Mouse (Mus musculus) liver, embryonic 13.5 days (tissue): ENCODE measurements at regions not wholly inside any gene's neighbourhood (a gene's known extent, or its start where the extent isn't known, plus 50 kb on each side); places are given as distances from the start of the nearest gene placed in this dataset.

Experiments
- ATAC-seq: fragments of 200-750 bp; cut with Nextera tagmentation; 2 replicates; pipeline ENCODE4 v1.8.0; 2017; ENCODE audit warnings: low read depth, mild to moderate bottlenecking, moderate number of reproducible peaks, moderate library complexity
- DNase-seq: peaks from one replicate; pipeline ENCODE4 v3.0.0; 2022
- H3K27ac ChIP-seq: fragments of 300-500 bp; sonication (generic); 2 replicates; pipeline ENCODE4 v1.5.1; 2015; ENCODE audit warnings: moderate library complexity, mild to moderate bottlenecking, inconsistent platforms
- H3K27me3 ChIP-seq: fragments of 300-500 bp; sonication (generic); 2 replicates; pipeline ENCODE4 v1.6.1; 2015; ENCODE audit warnings: mild to moderate bottlenecking, inconsistent platforms
- H3K36me3 ChIP-seq: fragments of 300-500 bp; sonication (generic); 2 replicates; pipeline ENCODE4 v1.6.1; 2015; ENCODE audit warnings: mild to moderate bottlenecking, inconsistent platforms
- H3K4me1 ChIP-seq: fragments of 300-500 bp; sonication (generic); replicated peaks from 2 replicates; pipeline ENCODE4 v1.6.1; 2015; ENCODE audit warnings: inconsistent platforms
- H3K4me2 ChIP-seq: fragments of 300-500 bp; sonication (generic); 2 replicates; pipeline ENCODE4 v1.6.1; 2015; ENCODE audit warnings: inconsistent platforms, mild to moderate bottlenecking, moderate library complexity
- H3K4me3 ChIP-seq: fragments of 300-500 bp; sonication (generic); replicated peaks from 2 replicates; pipeline ENCODE4 v1.5.1; 2015; ENCODE audit warnings: mild to moderate bottlenecking, inconsistent platforms
- H3K9ac ChIP-seq: fragments of 300-500 bp; sonication (generic); 2 replicates; pipeline ENCODE4 v1.6.1; 2015; ENCODE audit warnings: mild to moderate bottlenecking, inconsistent platforms
- H3K9me3 ChIP-seq: fragments of 300-500 bp; sonication (generic); replicated peaks from 2 replicates; pipeline ENCODE4 v1.6.1; 2016; ENCODE audit warnings: inconsistent platforms
- WGBS: fragments of 180-500 bp; shearing (Covaris S2); methylation state at CpG from one replicate; pipeline ENCODE4 v1.1.7; 2015; ENCODE audit not compliant: insufficient replicate concordance; 5-methylcytosine and 5-hydroxymethylcytosine counted together

DNA sequence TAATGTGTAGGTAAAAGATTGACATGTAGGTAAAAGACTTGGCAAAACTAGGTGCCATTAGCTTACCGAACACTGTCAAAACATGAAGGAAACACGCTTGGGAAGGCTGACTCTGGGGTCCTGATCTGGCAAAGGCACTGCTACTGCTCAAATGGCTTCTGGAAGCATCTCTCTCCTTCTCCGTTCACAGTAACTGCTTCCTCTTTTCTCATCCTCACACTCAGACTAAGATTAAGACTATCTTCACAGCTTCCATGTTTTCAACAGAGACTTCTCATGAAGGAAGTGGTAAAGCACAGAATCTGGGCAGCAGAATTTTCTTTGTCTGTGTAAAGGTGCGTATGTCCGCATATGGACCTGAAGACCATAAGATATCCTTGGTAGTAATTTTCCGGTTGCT is 271.4 kb upstream of the Adgrl2 start:
- Histone ChIP-seq H3K4me3 (no peak overlapping the region), H3K9me3 (no peaks in the 10 kb centered on the region), H3K9ac (no peak overlapping the region), H3K36me3 (no peaks in the 10 kb centered on the region), H3K27me3 (no peaks in the 10 kb centered on the region), H3K4me2 (no peak overlapping the region), H3K27ac (no peak overlapping the region), H3K4me1 (no peaks in the 10 kb centered on the region)
- DNase-seq (no peak), ATAC-seq (no peak)
- 67% methylated on average over 6 of the region's 6 CpGs for WGBS

GRCm38 (mm10) chr3:149258826-149259225 is 268.5 kb upstream of the Adgrl2 start:
- 78% methylated on average over 6 of the region's 6 CpGs for WGBS
- no peak overlapping the region for H3K9ac ChIP-seq
- H3K36me3 ChIP-seq: no peaks in the 10 kb centered on the region
- ATAC-seq (no peak), DNase-seq (no peak)
- no peak overlapping the region for H3K4me3 ChIP-seq
- no peak overlapping the region for H3K4me2 ChIP-seq
- no peak overlapping the region for H3K27ac ChIP-seq
- no peaks in the 10 kb centered on the region for H3K9me3 ChIP-seq
- no peaks in the 10 kb centered on the region for H3K4me1 ChIP-seq
- no peaks in the 10 kb centered on the region for H3K27me3 ChIP-seq

GRCm38 (mm10) chr3:149256891-149257290 is 266.5 kb upstream of the Adgrl2 start:
- H3K27me3 ChIP-seq: no peaks in the 10 kb centered on the region
- DNase-seq (no peak), ATAC-seq (no peak)
- 68% methylated on average over 9 of the region's 9 CpGs for WGBS
- H3K4me3 ChIP-seq: no peak overlapping the region
- H3K27ac ChIP-seq: no peak overlapping the region
- no peaks in the 10 kb centered on the region for H3K4me1 ChIP-seq
- H3K4me2 ChIP-seq: no peak overlapping the region
- H3K9me3 ChIP-seq: no peaks in the 10 kb centered on the region
- no peaks in the 10 kb centered on the region for H3K36me3 ChIP-seq
- no peak overlapping the region for H3K9ac ChIP-seq

- WGBS: 74% methylated on average over 6 of the region's 6 CpGs
- H3K9me3 ChIP-seq: no peaks in the 10 kb centered on the region
- no peak overlapping the region for H3K4me2 ChIP-seq
- no peaks in the 10 kb centered on the region for H3K36me3 ChIP-seq
- no peak overlapping the region for H3K4me3 ChIP-seq
- H3K27me3 ChIP-seq: no peaks in the 10 kb centered on the region
- ATAC-seq (no peak), DNase-seq (no peak)
- H3K27ac ChIP-seq: no peak overlapping the region
- no peak overlapping the region for H3K9ac ChIP-seq
- H3K4me1 ChIP-seq: no peaks in the 10 kb centered on the region
Measured at GRCm38 (mm10) chr3:149253080-149253479, 262.7 kb upstream of the Adgrl2 start.

- no peaks in the 10 kb centered on the region for H3K9me3 ChIP-seq
- DNase-seq (no peak), ATAC-seq (no peak)
- no peaks in the 10 kb centered on the region for H3K27me3 ChIP-seq
- H3K36me3 ChIP-seq: no peaks in the 10 kb centered on the region
- WGBS: 62% methylated on average over 6 of the region's 6 CpGs
- no peaks in the 10 kb centered on the region for H3K4me1 ChIP-seq
- H3K9ac ChIP-seq: no peak overlapping the region
- H3K4me3 ChIP-seq: no peak overlapping the region
- H3K27ac ChIP-seq: no peak overlapping the region
- H3K4me2 ChIP-seq: no peak overlapping the region
Measured at GRCm38 (mm10) chr3:149252144-149252543, 261.8 kb upstream of the Adgrl2 start.

GRCm38 (mm10) chr3:149247626-149247987 is 257.3 kb upstream of the Adgrl2 start:
- Histone ChIP-seq H3K27me3 (no peaks in the 10 kb centered on the region), H3K4me2 (no peak overlapping the region), H3K4me1 (no peaks in the 10 kb centered on the region), H3K9ac (no peak overlapping the region), H3K9me3 (no peaks in the 10 kb centered on the region), H3K36me3 (no peaks in the 10 kb centered on the region), H3K4me3 (no peak overlapping the region), H3K27ac (no peak overlapping the region)
- ATAC-seq (no peak), DNase-seq (no peak)
- 58% methylated on average over 6 of the region's 6 CpGs for WGBS

DNA sequence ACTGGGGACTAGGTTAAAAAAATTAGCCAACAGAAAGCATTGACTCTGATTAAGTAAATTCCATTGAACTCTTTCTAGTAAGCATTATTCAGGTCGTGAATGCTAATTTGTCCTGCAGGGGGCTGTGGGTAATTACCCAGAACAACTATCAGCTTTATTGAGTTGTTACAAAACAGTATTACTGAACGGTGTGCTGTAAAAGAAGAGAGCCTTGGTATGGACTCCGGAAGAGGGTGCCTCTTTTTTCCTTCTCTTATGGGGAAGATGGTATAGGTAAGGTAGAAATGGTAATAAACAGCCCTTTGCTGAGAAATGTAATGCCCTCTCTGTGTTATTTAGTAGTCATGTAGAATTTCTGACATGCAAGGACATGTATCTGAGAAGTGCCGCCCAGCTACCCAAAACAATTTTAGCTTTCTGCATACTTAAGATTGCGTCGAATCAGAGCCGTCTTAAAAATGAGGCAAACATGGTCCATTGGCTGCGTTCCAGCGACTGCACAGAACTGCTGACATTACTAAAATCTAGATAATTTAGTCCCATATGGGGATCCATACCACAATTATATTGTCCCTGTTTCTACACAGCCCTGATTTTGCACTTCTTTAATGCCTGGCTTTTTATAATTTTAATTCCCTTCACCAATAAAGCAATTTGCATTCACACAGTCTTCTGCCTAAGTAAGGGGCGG is 256.7 kb upstream of the Adgrl2 start:
- no peak for ATAC-seq
- WGBS: 73% methylated on average over 10 of the region's 10 CpGs

GRCm38 (mm10) chr3:149239664-149240063 is 249.3 kb upstream of the Adgrl2 start:
- DNase-seq (no peak), ATAC-seq (no peak)

More for the DNA sequence above, 256.7 kb upstream of the Adgrl2 start:
- Histone ChIP-seq H3K9me3 (no peaks in the 10 kb centered on the region), H3K27ac (no peak overlapping the region), H3K36me3 (no peaks in the 10 kb centered on the region), H3K4me2 (no peak overlapping the region), H3K4me3 (no peak overlapping the region), H3K4me1 (no peaks in the 10 kb centered on the region), H3K27me3 (no peaks in the 10 kb centered on the region), H3K9ac (no peak overlapping the region)
- DNase-seq: no peak

GRCm38 (mm10) chr3:149238076-149238475 is 247.7 kb upstream of the Adgrl2 start:
- H3K4me3 ChIP-seq: no peak overlapping the region
- 57% methylated on average over 5 of the region's 5 CpGs for WGBS
- H3K9ac ChIP-seq: no peak overlapping the region
- H3K9me3 ChIP-seq: no peaks in the 10 kb centered on the region
- no peaks in the 10 kb centered on the region for H3K27me3 ChIP-seq
- DNase-seq: no peak
- no peak overlapping the region for H3K4me2 ChIP-seq
- no peak for ATAC-seq
- no peaks in the 10 kb centered on the region for H3K36me3 ChIP-seq
- H3K4me1 ChIP-seq: no peaks in the 10 kb centered on the region
- H3K27ac ChIP-seq: no peak overlapping the region

More at GRCm38 (mm10) chr3:149239664-149240063, 249.3 kb upstream of the Adgrl2 start:
- no peak overlapping the region for H3K4me2 ChIP-seq
- H3K4me3 ChIP-seq: no peak overlapping the region
- no peak overlapping the region for H3K27ac ChIP-seq
- H3K9me3 ChIP-seq: no peaks in the 10 kb centered on the region
- no peaks in the 10 kb centered on the region for H3K4me1 ChIP-seq
- 76% methylated on average over 3 of the region's 3 CpGs for WGBS
- H3K36me3 ChIP-seq: no peaks in the 10 kb centered on the region
- no peak overlapping the region for H3K9ac ChIP-seq
- H3K27me3 ChIP-seq: no peaks in the 10 kb centered on the region

DNA sequence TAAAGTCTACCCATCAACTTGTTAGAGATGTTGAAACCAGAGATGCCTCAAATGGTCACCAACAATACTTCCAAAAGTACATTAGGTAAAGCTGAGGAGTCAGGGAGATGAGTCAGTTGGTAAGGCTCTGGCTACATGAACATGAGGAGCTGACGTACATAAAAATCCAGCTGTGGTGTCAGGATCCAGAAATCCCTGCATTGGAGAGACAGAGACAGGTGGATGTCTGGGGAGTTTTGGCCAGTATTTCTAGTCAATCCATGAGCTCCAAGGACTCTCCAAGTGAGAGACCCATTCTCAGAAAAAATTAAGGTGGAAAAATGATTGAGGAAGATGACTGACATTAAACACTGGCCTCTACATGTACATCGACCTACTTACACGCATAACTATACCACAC is 244.8 kb upstream of the Adgrl2 start:
- H3K4me1 ChIP-seq: no peaks in the 10 kb centered on the region
- no peaks in the 10 kb centered on the region for H3K27me3 ChIP-seq
- H3K9ac ChIP-seq: no peak overlapping the region
- H3K9me3 ChIP-seq: no peaks in the 10 kb centered on the region
- no peak for ATAC-seq
- DNase-seq: no peak
- WGBS: 76% methylated on average over 3 of the region's 3 CpGs
- H3K36me3 ChIP-seq: no peaks in the 10 kb centered on the region
- H3K27ac ChIP-seq: no peak overlapping the region
- no peak overlapping the region for H3K4me3 ChIP-seq
- H3K4me2 ChIP-seq: no peak overlapping the region

DNA sequence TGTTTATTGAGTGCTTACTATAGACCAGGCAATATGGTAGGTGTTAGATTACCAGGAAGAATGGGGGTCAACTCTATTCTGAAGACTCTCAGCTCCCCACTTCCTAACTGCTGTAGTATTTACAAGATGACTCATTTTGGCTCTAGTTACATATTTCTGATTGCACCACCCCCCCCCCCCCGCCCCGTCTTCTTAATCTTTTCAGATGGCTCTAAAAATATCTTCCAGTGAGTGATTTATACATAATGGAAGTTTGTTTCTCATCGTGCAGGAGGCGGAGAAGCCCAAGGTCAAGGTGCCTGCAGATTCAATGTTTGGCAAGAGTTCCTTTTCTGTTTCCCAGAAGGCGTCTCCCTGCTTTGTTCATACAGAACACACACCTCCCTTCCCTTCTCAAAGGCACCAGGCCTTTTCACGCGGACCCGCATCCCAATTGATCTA is 243.4 kb upstream of the Adgrl2 start:
- WGBS: 66% methylated on average over 8 of the region's 8 CpGs

DNA sequence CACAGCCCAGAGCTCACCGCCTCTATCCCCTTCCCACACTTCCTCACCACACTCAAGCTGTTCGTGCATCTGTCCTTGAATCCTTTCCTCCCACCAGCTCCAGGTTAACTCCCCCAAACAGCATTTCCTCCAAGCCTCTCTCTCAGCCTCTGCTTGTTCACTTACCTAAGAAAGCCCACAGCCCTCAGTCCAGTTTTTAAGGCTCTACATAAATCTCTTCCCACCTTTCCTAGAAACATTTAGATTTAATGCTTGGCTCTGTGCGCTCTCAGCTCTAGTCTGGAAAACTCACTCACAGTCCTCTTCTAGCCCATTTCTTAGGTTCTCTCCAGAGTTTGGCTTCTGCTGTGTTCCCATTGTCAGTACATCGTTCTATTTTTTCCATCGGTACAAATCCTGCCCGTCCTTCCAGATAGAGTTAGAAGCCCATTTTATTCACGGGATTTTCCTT is 242.9 kb upstream of the Adgrl2 start:
- Histone ChIP-seq H3K27ac (no peak overlapping the region), H3K9ac (no peak overlapping the region), H3K4me2 (no peak overlapping the region), H3K4me1 (no peaks in the 10 kb centered on the region), H3K27me3 (no peaks in the 10 kb centered on the region), H3K9me3 (no peaks in the 10 kb centered on the region), H3K4me3 (no peak overlapping the region), H3K36me3 (no peaks in the 10 kb centered on the region)
- DNase-seq (no peak), ATAC-seq (no peak)
- 74% methylated on average over 7 of the region's 7 CpGs for WGBS

More for the DNA sequence above, 243.4 kb upstream of the Adgrl2 start:
- ATAC-seq (no peak), DNase-seq (no peak)
- H3K4me1 ChIP-seq: no peaks in the 10 kb centered on the region
- no peak overlapping the region for H3K27ac ChIP-seq
- H3K27me3 ChIP-seq: no peaks in the 10 kb centered on the region
- no peak overlapping the region for H3K4me2 ChIP-seq
- no peak overlapping the region for H3K9ac ChIP-seq
- H3K4me3 ChIP-seq: no peak overlapping the region
- H3K9me3 ChIP-seq: no peaks in the 10 kb centered on the region
- no peaks in the 10 kb centered on the region for H3K36me3 ChIP-seq
